Comparison of ENCODE assay signal across 8 mouse cellular contexts in genomic region chr19:4927904-4928531, GRCm38 (mm10). TPM values are rescaled to one million over a fixed set of nuclear protein-coding genes. Genes with fewer than 3 reads are reported as not detected.
DNase-seq lines count a peak whose midpoint lies in the region; ATAC-seq lines count a peak whose summit lies in the region.

Gene Dpp3 (minus strand): TSS chr19:4928287.

- ATAC-seq in heart, embryonic 13.5 days (ENCODE audit: extremely low read depth, insufficient number of reproducible peaks, low FRiP score, low TSS enrichment): peak; percentile 96
- peak; percentile 99 for ATAC-seq in liver, embryonic 12.5 days
- peak; percentile 99 for ATAC-seq in stomach, embryonic 15.5 days (ENCODE audit: insufficient read depth, low FRiP score, low read depth)

- WGBS in heart, embryonic 13.5 days: 1% methylated on average over 32 of the region's 32 CpGs
- WGBS in liver, embryonic 12.5 days (ENCODE audit: insufficient replicate concordance): under 1% methylated on average over 32 of the region's 32 CpGs
- WGBS in stomach, embryonic 15.5 days: under 1% methylated on average over 32 of the region's 32 CpGs

- peak within 1 kb of the TSS; percentile 81 for H3K4me3 ChIP-seq in brown adipose tissue, adult 24 weeks (ENCODE audit: insufficient read depth, low read depth, low read length)
- peak within 1 kb of the TSS; percentile 74 for H3K4me3 ChIP-seq in heart, embryonic 13.5 days
- H3K4me3 ChIP-seq in liver, embryonic 12.5 days: peak within 1 kb of the TSS; percentile 67
- H3K4me3 ChIP-seq in stomach, embryonic 15.5 days (replicated peaks): peak within 1 kb of the TSS; percentile 70

- H3K27ac ChIP-seq in brown adipose tissue, adult 24 weeks (replicated peaks; ENCODE audit: low read depth, low read length): peak within 1 kb of the TSS; percentile 14; the same call in 1 of the 2 replicates
- peak within 1 kb of the TSS; percentile 20; the same call in 1 of the 2 replicates for H3K27ac ChIP-seq in heart, embryonic 13.5 days (replicated peaks)
- H3K27ac ChIP-seq in liver, embryonic 12.5 days: peak within 1 kb of the TSS; percentile 46
- peak within 1 kb of the TSS; percentile 64; the same call in 1 of the 2 replicates for H3K27ac ChIP-seq in stomach, embryonic 15.5 days

- peaks cover 9% of the 10 kb centered on the region; the same call in 1 of the 2 replicates for H3K27me3 ChIP-seq in heart, embryonic 13.5 days (replicated peaks)
- H3K27me3 ChIP-seq in liver, embryonic 12.5 days (replicated peaks): peaks cover 19% of the 10 kb centered on the region
- H3K27me3 ChIP-seq in stomach, embryonic 15.5 days (replicated peaks): no peaks in the 10 kb centered on the region

- peaks cover 35% of the 10 kb centered on the region for H3K36me3 ChIP-seq in heart, embryonic 13.5 days
- peaks cover 35% of the 10 kb centered on the region for H3K36me3 ChIP-seq in liver, embryonic 12.5 days
- peaks cover 19% of the 10 kb centered on the region for H3K36me3 ChIP-seq in stomach, embryonic 15.5 days

- H3K4me2 ChIP-seq in heart, embryonic 13.5 days: peak within 1 kb of the TSS; percentile 72
- H3K4me2 ChIP-seq in liver, embryonic 12.5 days: peak within 1 kb of the TSS; percentile 66
- peak within 1 kb of the TSS; percentile 73 for H3K4me2 ChIP-seq in stomach, embryonic 15.5 days

- H3K9me3 ChIP-seq in heart, embryonic 13.5 days: no peaks in the 10 kb centered on the region
- no peaks in the 10 kb centered on the region for H3K9me3 ChIP-seq in liver, embryonic 12.5 days (replicated peaks)
- no peaks in the 10 kb centered on the region for H3K9me3 ChIP-seq in stomach, embryonic 15.5 days

- peak within 1 kb of the TSS; percentile 83 for H3K9ac ChIP-seq in heart, embryonic 13.5 days
- H3K9ac ChIP-seq in liver, embryonic 12.5 days: peak within 1 kb of the TSS; percentile 68
- H3K9ac ChIP-seq in stomach, embryonic 15.5 days: peak within 1 kb of the TSS; percentile 60

- DNase-seq in CD4-positive, CD25-positive, alpha-beta regulatory T cell, adult 2 months (ENCODE audit: low read depth, low spot score): peak; percentile 97
- peak; percentile 77 for DNase-seq in fat pad, adult 2 months (ENCODE audit: extremely low read depth, low read depth, low spot score)
- peak; percentile 100 for DNase-seq in kidney, postnatal 10 days
- DNase-seq in natural killer cell, adult 2 months (ENCODE audit: low spot score in 2 of 2): peak; percentile 97

- peaks cover 3% of the 10 kb centered on the region; the same call in 1 of the 2 replicates for H3K4me1 ChIP-seq in brown adipose tissue, adult 24 weeks (ENCODE audit: control insufficient read depth, insufficient read depth, insufficient read length, low read length)
- peaks cover 20% of the 10 kb centered on the region for H3K4me1 ChIP-seq in heart, embryonic 13.5 days
- H3K4me1 ChIP-seq in liver, embryonic 12.5 days: peaks cover 27% of the 10 kb centered on the region
- peaks cover 14% of the 10 kb centered on the region for H3K4me1 ChIP-seq in stomach, embryonic 15.5 days

RNA-seq across cellular contexts. Expression of gene Dpp3, which starts in this region (rescaled TPM):
- polyA plus RNA-seq in brown adipose tissue, adult 24 weeks (2012; ENCODE audit: insufficient read depth, insufficient read length, missing spikeins): 12.9 and 16.9 TPM in 2 replicates
- 84.6 and 84.7 TPM in 2 replicates for polyA plus RNA-seq in heart, embryonic 13.5 days (2015; fragmentation: Nextera tagmentation; extraction: Ambion mirVana)
- polyA plus RNA-seq in liver, embryonic 12.5 days (2016; fragmentation: Nextera tagmentation; extraction: Ambion mirVana): 76.7 and 83.3 TPM in 2 replicates
- polyA plus RNA-seq in stomach, embryonic 15.5 days (2015; fragmentation: Nextera tagmentation; extraction: Ambion mirVana): 107 and 122 TPM in 2 replicates

Comparison
In these comparisons a context has a peak if more than half of its experiments do, and no peak if none do; other contexts are left out.
1. Peak in every context shown above with its lines: DNase-seq, ATAC-seq, H3K4me3 ChIP-seq and H3K27ac ChIP-seq.
2. H3K27ac ChIP-seq: peak in every context shown above with its lines; median percentile 64 in stomach, embryonic 15.5 days; 46 in liver, embryonic 12.5 days; 20 in heart, embryonic 13.5 days; 14 in brown adipose tissue, adult 24 weeks.